Mouse (Mus musculus) C2C12 (cell line): ENCODE measurements around the gene Usf3. TPM values are rescaled to one million over a fixed set of nuclear protein-coding genes. Genes with fewer than 3 reads are reported as not detected.

Experiments
- H3K27me3 ChIP-seq: one replicate; pipeline ENCODE4 v1.6.1; 2011; ENCODE audit not compliant: control insufficient read depth, insufficient read depth, insufficient read length
- H3K36me3 ChIP-seq: one replicate; pipeline ENCODE4 v1.6.1; 2011; ENCODE audit not compliant: control insufficient read depth, insufficient read depth
- H3K4me3 ChIP-seq: one replicate; pipeline ENCODE4 v1.5.1; 2011; ENCODE audit warnings: mild to moderate bottlenecking, control low read depth; ENCODE audit not compliant: poor library complexity, insufficient read depth, severe bottlenecking
- H3K79me2 ChIP-seq: one replicate; pipeline ENCODE4 v1.6.1; 2011; ENCODE audit not compliant: control insufficient read depth, insufficient read depth
- H3K79me3 ChIP-seq: one replicate; pipeline ENCODE4 v1.6.1; 2011; ENCODE audit warnings: low read depth, control low read depth
- H3ac ChIP-seq: one replicate; pipeline ENCODE3; 2011; ENCODE audit warnings: low read depth; ENCODE audit not compliant: control insufficient read depth, insufficient read length
- CEBPB ChIP-seq: IDR thresholded peaks from one replicate; pipeline ENCODE4 v1.6.1; 2011; ENCODE audit warnings: low read depth, mild to moderate bottlenecking, control low read depth, moderate library complexity
- CTCF ChIP-seq: IDR thresholded peaks from one replicate; pipeline ENCODE4 v1.5.1; 2011; ENCODE audit not compliant: control insufficient read depth, insufficient read depth, insufficient read length
- FOSL1 ChIP-seq: IDR thresholded peaks from one replicate; pipeline ENCODE4 v1.8.0; 2011; ENCODE audit warnings: mild to moderate bottlenecking, low read length; ENCODE audit not compliant: poor library complexity, insufficient read depth, severe bottlenecking
- MAX ChIP-seq: IDR thresholded peaks from one replicate; pipeline ENCODE4 v1.6.1; 2011; ENCODE audit warnings: mild to moderate bottlenecking, control low read depth
- MYOD1 ChIP-seq: IDR thresholded peaks from one replicate; pipeline ENCODE4 v1.6.1; 2011; ENCODE audit warnings: low read depth; ENCODE audit not compliant: control insufficient read depth, insufficient read length
- MYOG ChIP-seq: IDR thresholded peaks from one replicate; pipeline ENCODE4 v1.6.1; 2011; ENCODE audit not compliant: control insufficient read depth, insufficient read length; ENCODE audit errors: extremely low read depth
- USF1 ChIP-seq: IDR thresholded peaks from one replicate; pipeline ENCODE4 v1.6.1; 2011; ENCODE audit warnings: low read depth, mild to moderate bottlenecking, control low read depth, moderate library complexity
- polyA plus RNA-seq: library from polyadenylated mRNA; unstranded; fragments of >200 nt; fragmentation: generic; extraction: Trizol; gene quantifications from one replicate; pipeline ENCODE4 v1.2.1, GENCODE M21; 2012; ENCODE audit warnings: missing spikeins

Gene Usf3
- polyA plus RNA-seq, 1 experiment: 2.2 TPM

- Histone ChIP-seq H3K79me2 (peaks cover 37% of the 10 kb centered on the region), H3K36me3 (no peaks in the 10 kb centered on the region), H3K79me3 (peaks cover 2% of the 10 kb centered on the region), H3K4me3 (no peak overlapping the region), H3ac (no peak overlapping the region), H3K27me3 (no peaks in the 10 kb centered on the region)
- TF ChIP-seq MAX (no peak), MYOG (no peak), FOSL1 (no peak), CEBPB (no peak), CTCF (no peak), MYOD1 (no peak)
These were observed 5.5 kb downstream of the Usf3 start for GRCm38 (mm10) chr16:44178555-44178954.

GRCm38 (mm10) chr16:44182597-44182996 is 9.6 kb downstream of the Usf3 start:
- Histone ChIP-seq H3K36me3 (no peaks in the 10 kb centered on the region), H3K79me2 (peaks cover 7% of the 10 kb centered on the region), H3ac (no peak overlapping the region), H3K27me3 (no peaks in the 10 kb centered on the region), H3K79me3 (no peaks in the 10 kb centered on the region), H3K4me3 (no peak overlapping the region)
- TF ChIP-seq MYOG (no peak), CEBPB (no peak), FOSL1 (no peak), MAX (no peak), MYOD1 (no peak), CTCF (no peak), USF1 (no peak)

GRCm38 (mm10) chr16:44184769-44185168 is 11.7 kb downstream of the Usf3 start:
- Histone ChIP-seq H3ac (no peak overlapping the region), H3K79me2 (no peaks in the 10 kb centered on the region), H3K27me3 (no peaks in the 10 kb centered on the region), H3K79me3 (no peaks in the 10 kb centered on the region), H3K4me3 (no peak overlapping the region), H3K36me3 (no peaks in the 10 kb centered on the region)
- no peak for TF ChIP-seq CEBPB
- no peak for TF ChIP-seq USF1
- TF ChIP-seq CTCF: no peak
- no peak for TF ChIP-seq MYOG
- TF ChIP-seq MYOD1: no peak
- TF ChIP-seq FOSL1: no peak
- no peak for TF ChIP-seq MAX

GRCm38 (mm10) chr16:44187172-44187571 is 14.1 kb downstream of the Usf3 start:
- H3ac ChIP-seq: no peak overlapping the region
- H3K27me3 ChIP-seq: no peaks in the 10 kb centered on the region
- TF ChIP-seq FOSL1 (no peak), USF1 (no peak), MYOD1 (no peak), MYOG (no peak)
- no peak overlapping the region for H3K4me3 ChIP-seq
- no peaks in the 10 kb centered on the region for H3K79me2 ChIP-seq
- no peaks in the 10 kb centered on the region for H3K79me3 ChIP-seq
- H3K36me3 ChIP-seq: no peaks in the 10 kb centered on the region

- no peaks in the 10 kb centered on the region for H3K79me2 ChIP-seq
- H3K27me3 ChIP-seq: no peaks in the 10 kb centered on the region
- no peak overlapping the region for H3K4me3 ChIP-seq
- H3K36me3 ChIP-seq: no peaks in the 10 kb centered on the region
- no peak overlapping the region for H3ac ChIP-seq
- H3K79me3 ChIP-seq: no peaks in the 10 kb centered on the region
- TF ChIP-seq FOSL1: no peak
These were observed 15.7 kb downstream of the Usf3 start for GRCm38 (mm10) chr16:44188766-44189165.

- Histone ChIP-seq H3K79me3 (peaks cover 2% of the 10 kb centered on the region), H3K36me3 (no peaks in the 10 kb centered on the region), H3K4me3 (no peak overlapping the region), H3K27me3 (no peaks in the 10 kb centered on the region), H3ac (no peak overlapping the region), H3K79me2 (no peaks in the 10 kb centered on the region)
- TF ChIP-seq FOSL1 (no peak), USF1 (no peak), MYOD1 (no peak), MYOG (no peak), MAX (no peak), CTCF (no peak), CEBPB (no peak)
These were observed 17.0 kb downstream of the Usf3 start for GRCm38 (mm10) chr16:44190032-44190431.
